Mouse (Mus musculus): Measurements from ENCODE around the gene Ndufaf3.

The Ndufaf3 gene

GRCm38 (mm10) chr9:108573774-108574690 is 6.8 kb upstream of the Ndufaf3 start:
- peak; percentile 27 for DNase-seq (ENCODE audit: low spot score)

- DNase-seq (ENCODE audit: low spot score): no peak
These were observed 5.1 kb upstream of the Ndufaf3 start for GRCm38 (mm10) chr9:108572321-108572720.

DNA sequence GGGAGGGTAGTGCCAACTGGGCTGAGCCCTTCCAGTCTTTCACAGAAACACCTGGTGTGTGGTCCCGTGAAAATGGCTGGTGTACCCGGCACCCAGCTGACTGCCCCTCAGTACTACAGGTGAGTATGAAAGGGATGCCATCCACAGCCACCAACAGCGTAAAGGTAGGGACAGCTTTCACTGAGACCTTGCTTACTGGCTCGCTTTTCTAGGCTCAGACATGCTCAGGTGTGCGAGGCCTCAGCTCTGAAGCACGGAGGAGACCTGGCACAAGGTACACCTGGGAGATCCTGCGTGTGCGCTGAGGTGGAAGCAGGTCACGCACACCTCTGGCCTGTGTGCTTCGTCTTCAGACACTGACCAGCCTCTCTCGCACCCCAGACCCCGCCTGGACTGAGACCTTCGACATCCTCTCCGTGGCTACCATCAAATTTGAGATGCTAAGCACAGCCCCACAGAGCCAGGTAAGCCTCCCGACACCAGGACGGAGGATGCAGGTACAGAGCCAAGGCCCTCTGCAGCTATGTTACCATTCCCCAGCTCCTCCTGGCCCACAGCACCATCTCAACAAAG is 4.3 kb upstream of the Ndufaf3 start:
- DNase-seq (ENCODE audit: low spot score): no peak

DNA sequence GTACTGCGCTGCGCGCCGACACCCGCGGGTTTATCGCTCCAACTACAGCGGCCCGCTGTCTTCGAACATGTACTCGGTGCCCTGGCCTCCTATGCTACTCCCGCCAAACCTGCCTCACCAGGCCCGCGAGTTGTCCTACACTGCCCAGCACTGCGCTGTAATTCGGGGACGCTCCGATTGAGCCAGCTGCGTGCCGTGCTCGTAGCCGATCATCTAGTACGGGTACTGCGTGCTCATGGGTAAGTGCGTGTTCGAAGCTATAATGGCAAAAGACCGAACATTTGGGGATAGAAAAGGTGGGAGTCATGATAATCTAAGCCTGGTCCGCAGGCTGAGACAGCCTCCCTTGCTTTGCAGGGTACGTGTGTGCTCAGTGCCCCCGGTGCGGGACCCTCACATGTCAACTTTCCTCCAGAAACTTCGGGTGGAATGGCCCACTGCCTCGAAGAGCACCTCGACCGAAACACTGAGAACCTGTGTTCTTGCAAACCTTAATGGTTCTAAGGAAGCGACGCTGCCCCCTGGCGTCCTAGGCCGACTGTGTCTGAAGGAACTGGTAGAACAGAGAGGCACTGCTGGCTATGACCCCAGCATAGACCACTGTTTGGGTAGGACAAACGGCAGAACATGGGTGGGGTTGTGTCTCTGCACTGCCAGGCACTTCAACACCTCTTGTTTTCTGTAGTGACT is 3.1 kb upstream of the Ndufaf3 start:
- peak; percentile 85 for DNase-seq (ENCODE audit: low spot score)

DNA sequence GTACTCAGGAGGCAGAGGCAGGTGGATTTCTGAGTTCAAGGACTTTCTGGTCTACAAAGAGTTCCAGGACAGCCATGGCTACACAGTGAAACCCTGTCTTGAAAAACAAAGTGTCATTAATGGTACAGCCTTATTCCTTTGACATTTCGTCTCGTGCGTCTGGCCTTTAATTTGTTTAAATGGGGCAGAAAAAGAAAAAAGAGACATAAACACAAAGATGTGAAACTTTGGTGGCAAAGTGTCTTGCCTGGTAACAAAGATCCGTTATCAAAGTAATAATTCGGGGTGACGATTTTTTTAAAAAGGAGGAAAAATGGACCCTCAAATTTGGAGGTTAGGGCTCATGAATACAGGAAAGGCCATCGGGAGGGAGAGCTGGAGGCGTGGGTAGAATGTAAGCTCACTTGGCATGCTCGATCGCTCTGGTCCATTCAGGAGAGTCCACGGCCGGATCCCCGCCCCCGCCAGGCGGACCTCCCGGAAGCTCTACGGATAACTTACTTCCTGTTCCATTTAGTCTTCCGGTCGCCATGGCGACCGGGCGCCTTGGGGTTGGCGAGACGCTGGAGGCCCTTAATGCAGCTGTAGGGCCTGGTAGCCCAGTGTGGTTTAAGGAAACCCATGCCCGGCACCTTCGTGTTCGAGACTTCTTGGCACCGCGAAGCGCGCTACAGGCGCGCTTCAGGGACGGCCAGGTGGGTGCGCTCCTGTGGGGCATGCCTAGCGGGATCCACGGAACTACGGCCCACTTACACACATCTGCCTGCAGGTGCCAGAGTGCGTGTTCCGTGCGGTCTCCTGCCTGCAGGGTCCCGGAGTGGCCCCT is 2.4 kb upstream of the Ndufaf3 start, which contains the start of gene Dalrd3:
Gene Dalrd3, plus strand, starts transcription at position 506 of the 826 bp plus-strand sequence.
- peak; percentile 95 for DNase-seq (ENCODE audit: low spot score)

DNA sequence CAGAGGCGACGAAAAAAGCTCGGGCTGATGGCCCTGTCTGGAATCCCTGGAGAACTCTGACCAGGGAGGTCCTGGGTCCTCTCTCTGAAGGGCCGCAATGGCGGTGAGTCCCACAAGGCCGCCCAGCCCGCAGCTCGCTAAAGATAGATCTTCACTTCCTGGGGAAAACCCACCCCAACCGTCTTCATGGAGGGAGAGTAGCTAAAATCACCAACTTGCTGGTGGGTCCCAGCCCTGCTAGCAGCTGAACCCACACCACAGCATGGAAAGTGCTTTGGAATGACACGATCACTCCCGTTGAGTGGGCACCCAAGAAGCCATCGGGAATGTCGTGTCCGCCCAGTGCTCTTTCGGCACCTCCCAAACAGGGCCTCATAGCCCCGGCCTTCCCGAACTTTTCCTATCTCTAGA is 1.3 kb upstream of the Ndufaf3 start:
- no peak for DNase-seq (ENCODE audit: low spot score)

DNA sequence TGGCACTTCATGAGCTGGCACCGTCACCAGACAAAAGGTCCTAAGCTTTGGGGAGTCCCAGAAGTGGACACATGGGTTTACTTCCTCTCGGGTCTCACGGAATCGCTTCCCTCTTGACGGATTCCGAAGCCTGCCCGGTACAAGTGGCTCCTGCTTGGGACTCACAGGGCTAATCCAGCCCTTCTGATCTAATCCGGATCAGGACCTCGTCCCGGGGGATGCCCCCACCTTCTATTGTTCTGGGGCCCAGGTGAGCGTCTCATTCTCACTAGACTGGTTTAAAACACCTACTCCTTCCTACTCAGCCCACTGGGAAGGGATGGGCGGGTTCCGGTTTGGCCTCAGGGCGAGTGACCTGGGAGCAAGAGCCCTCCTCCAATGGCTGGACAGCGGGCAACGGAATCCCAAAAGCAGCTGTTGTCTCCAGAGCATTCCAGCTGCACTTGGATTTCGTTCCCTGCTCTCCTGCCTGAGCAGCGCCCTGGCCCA is 741 bp upstream of the Ndufaf3 start:
- DNase-seq (ENCODE audit: low spot score): peak; percentile 32

GRCm38 (mm10) chr9:108565881-108566814 is 1.1 kb downstream of the Ndufaf3 start:
- DNase-seq (ENCODE audit: low spot score): peak; percentile 16

GRCm38 (mm10) chr9:108564131-108564530 is 3.1 kb downstream of the Ndufaf3 start:
- no peak for DNase-seq (ENCODE audit: low spot score)

GRCm38 (mm10) chr9:108563671-108564070 is 3.6 kb downstream of the Ndufaf3 start:
- DNase-seq (ENCODE audit: low spot score): no peak

- DNase-seq (ENCODE audit: low spot score): peak; percentile 96
These were observed 6.9 kb downstream of the Ndufaf3 start, which contains the start of gene Impdh2 for GRCm38 (mm10) chr9:108560227-108560841. Impdh2 (plus strand) TSS chr9:108560286.

GRCm38 (mm10) chr9:108559169-108559568 is 8.1 kb downstream of the Ndufaf3 start:
- no peak for DNase-seq (ENCODE audit: low spot score)

DNA sequence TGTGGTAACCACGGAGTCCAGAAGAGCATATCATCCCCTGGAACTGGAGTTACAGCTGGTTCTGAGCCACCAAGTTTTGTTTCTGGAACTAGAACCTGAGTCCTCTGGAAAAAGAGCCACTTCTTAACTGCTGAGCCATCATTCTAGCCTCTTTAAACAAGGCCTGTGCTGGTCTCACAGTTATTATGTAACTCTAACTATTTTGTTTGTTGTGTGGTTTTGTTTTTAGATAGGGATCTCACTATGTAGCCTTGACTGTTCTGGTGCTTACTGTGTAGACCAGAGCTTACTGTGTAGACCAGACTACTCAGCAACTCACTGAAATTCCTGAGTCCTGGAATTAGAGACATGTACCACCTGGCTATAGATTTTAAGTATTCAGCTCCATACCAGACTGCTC is 20.4 kb downstream of the Ndufaf3 start:
- DNase-seq (ENCODE audit: low spot score): no peak

- no peak for DNase-seq (ENCODE audit: low spot score)
These were observed 21.2 kb downstream of the Ndufaf3 start for GRCm38 (mm10) chr9:108545986-108546385.

GRCm38 (mm10) chr9:108540846-108541245 is 26.4 kb downstream of the Ndufaf3 start:
- no peak for DNase-seq (ENCODE audit: low spot score)

DNA sequence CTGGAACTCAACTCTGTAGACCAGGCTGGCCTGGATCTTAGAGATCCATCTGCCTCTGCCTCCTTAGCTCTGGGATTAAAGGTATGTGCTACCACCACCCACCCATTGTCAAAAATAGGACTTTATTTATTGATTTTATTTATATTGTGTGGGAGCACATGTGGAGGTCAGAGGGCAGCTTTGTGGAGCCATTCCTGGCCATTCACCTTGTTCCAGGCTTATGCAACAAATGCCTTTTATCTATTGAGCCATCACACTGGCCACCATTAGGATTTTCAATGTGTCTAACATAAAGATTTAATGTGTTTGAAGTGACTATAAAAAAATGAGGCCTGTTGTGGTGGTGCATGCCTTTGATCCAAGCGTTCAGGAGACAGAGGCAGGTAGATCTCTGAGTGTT is 35.7 kb downstream of the Ndufaf3 start:
- DNase-seq (ENCODE audit: low spot score): no peak

DNA sequence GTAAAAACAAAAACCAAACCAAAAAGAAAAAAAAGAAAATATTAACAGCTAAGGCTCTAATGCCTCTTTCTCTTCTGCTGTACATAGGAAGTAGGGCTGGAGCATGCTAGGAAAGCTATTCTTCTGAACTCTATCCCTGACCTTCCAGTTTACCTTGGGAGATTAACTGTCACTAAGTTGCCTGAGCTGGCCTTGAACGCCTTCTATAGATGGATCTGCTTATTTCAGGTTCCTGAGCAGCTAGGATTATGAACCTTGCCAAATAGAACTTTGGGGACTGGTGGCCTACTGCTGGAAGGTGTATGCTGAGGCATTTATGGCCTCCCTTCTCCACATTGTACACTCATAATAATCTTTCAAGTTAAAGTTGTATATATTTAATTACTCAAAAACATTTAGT is 36.3 kb downstream of the Ndufaf3 start:
- no peak for DNase-seq (ENCODE audit: low spot score)

GRCm38 (mm10) chr9:108525400-108525799 is 41.8 kb downstream of the Ndufaf3 start:
- no peak for DNase-seq (ENCODE audit: low spot score)

- no peak for DNase-seq (ENCODE audit: low spot score)
These were observed 43.9 kb downstream of the Ndufaf3 start for GRCm38 (mm10) chr9:108523341-108523740.

DNA sequence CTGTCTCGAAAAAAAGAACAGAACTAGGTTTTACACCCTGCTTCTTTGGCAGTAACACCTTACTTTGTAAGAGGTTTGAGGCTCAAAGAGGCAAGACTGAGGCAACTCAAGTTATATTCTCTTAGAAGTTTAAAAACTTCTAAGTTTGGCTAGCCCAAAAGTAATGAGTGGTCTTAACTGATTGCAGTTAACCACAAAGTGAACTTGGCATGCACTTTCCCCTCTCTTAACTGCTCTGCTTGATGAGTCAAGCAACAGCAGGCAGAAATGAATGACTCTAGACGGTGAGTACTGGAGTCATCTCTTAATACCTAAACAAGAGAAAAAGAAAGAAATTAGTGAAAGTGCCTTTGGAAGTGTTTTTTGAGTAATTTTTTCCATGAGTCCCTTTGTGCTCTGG is 45.6 kb downstream of the Ndufaf3 start:
- no peak for DNase-seq (ENCODE audit: low spot score)
